Mouse (Mus musculus) embryonic facial prominence, embryonic 15.5 days (tissue): Measurements from ENCODE around the gene Ubox5. TPM values are rescaled to one million over a fixed set of nuclear protein-coding genes. Genes with fewer than 3 reads are reported as not detected.
A peak's percentile ranks its signal among the peaks of the same experiment; 100 is the strongest.

Experiments
- ATAC-seq: fragments of 200-750 bp; cut with Nextera tagmentation; 2 replicates; pipeline ENCODE4 v1.8.0; 2017; ENCODE audit warnings: low read depth, moderate TSS enrichment; ENCODE audit not compliant: insufficient number of reproducible peaks, low FRiP score, low TSS enrichment
- H3K27ac ChIP-seq: fragments of 300-500 bp; sonication (generic); replicated peaks from 2 replicates; pipeline ENCODE4 v1.5.1; 2015; ENCODE audit warnings: mild to moderate bottlenecking, inconsistent platforms
- H3K27me3 ChIP-seq: fragments of 300-500 bp; sonication (generic); 2 replicates; pipeline ENCODE4 v1.6.1; 2015; ENCODE audit warnings: inconsistent platforms
- H3K36me3 ChIP-seq: fragments of 300-500 bp; sonication (generic); 2 replicates; pipeline ENCODE4 v1.6.1; 2015; ENCODE audit warnings: mild to moderate bottlenecking, inconsistent platforms
- H3K4me1 ChIP-seq: fragments of 300-500 bp; sonication (generic); 2 replicates; pipeline ENCODE4 v1.6.1; 2015; ENCODE audit warnings: inconsistent platforms
- H3K4me2 ChIP-seq: fragments of 300-500 bp; sonication (generic); replicated peaks from 2 replicates; pipeline ENCODE4 v1.6.1; 2015; ENCODE audit warnings: mild to moderate bottlenecking, inconsistent platforms
- H3K4me3 ChIP-seq: fragments of 300-500 bp; sonication (generic); replicated peaks from 2 replicates; pipeline ENCODE4 v1.5.1; 2015; ENCODE audit warnings: mild to moderate bottlenecking, inconsistent platforms
- H3K9ac ChIP-seq: fragments of 300-500 bp; sonication (generic); 2 replicates; pipeline ENCODE4 v1.6.1; 2015; ENCODE audit warnings: inconsistent platforms
- H3K9me3 ChIP-seq: fragments of 300-500 bp; sonication (generic); replicated peaks from 2 replicates; pipeline ENCODE4 v1.6.1; 2016; ENCODE audit warnings: inconsistent platforms
- WGBS: fragments of 180-500 bp; shearing (Covaris S2); methylation state at CpG from one replicate; pipeline ENCODE4 v1.1.7; 2015; 5-methylcytosine and 5-hydroxymethylcytosine counted together
- polyA plus RNA-seq: library from polyadenylated mRNA; unstranded; fragments of >200 nt; fragmentation: Nextera tagmentation; extraction: Ambion mirVana; gene quantifications from 2 replicates; pipeline ENCODE4 v1.2.1, GENCODE M21; 2015

Ubox5 gene
- polyA plus RNA-seq, 1 experiment from 2014 or later, result 11.8 TPM

GRCm38 (mm10) chr2:130634006-130634738, 4.3 kb upstream of the Ubox5 start:
- no peak for ATAC-seq
- Histone ChIP-seq H3K36me3 (no peaks in the 10 kb centered on the region), H3K4me3 (peak overlapping the region; percentile 44), H3K9ac (no peak overlapping the region; the same call in 1 of the 2 replicates), H3K27me3 (peaks cover 49% of the 10 kb centered on the region), H3K27ac (no peak overlapping the region), H3K4me1 (peaks cover 33% of the 10 kb centered on the region), H3K4me2 (peak overlapping the region; percentile 76), H3K9me3 (no peaks in the 10 kb centered on the region)
- WGBS, result 17% methylated on average over 14 of the region's 14 CpGs

GRCm38 (mm10) chr2:130632887-130633675, 3.2 kb upstream of the Ubox5 start:
- no peaks in the 10 kb centered on the region for H3K36me3 ChIP-seq
- no peak overlapping the region for H3K9ac ChIP-seq
- H3K27ac ChIP-seq, result no peak overlapping the region
- no peak overlapping the region for H3K4me3 ChIP-seq
- no peaks in the 10 kb centered on the region for H3K9me3 ChIP-seq
- peaks cover 46% of the 10 kb centered on the region for H3K27me3 ChIP-seq
- peaks cover 38% of the 10 kb centered on the region for H3K4me1 ChIP-seq
- WGBS, result 52% methylated on average over 5 of the region's 5 CpGs
- no peak for ATAC-seq
- no peak overlapping the region for H3K4me2 ChIP-seq

DNA sequence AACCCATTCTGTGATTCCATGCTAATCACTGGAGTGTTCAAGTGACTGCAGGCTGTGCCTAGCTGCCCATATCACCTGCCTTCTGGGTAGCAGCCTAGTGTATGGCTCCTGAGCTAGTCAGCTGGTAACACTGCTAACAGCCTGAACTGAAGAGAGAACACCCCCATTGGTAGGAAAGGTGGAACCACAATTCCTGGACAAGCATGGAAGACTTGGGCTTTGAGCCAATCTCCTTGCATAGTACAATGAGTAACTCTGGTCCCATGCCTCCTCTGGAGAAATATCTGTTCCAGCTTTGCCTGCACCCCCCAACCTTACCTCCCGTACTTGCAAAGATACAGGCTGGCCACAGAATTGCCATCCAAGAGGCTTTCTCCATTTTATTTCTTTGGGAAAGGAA, 2.6 kb upstream of the Ubox5 start:
- no peak overlapping the region for H3K27ac ChIP-seq
- H3K27me3 ChIP-seq, result peaks cover 39% of the 10 kb centered on the region
- ATAC-seq, result no peak
- WGBS, result 74% methylated on average over 1 of the region's 1 CpGs
- peaks cover 4% of the 10 kb centered on the region; the same call in 1 of the 2 replicates for H3K36me3 ChIP-seq
- H3K4me1 ChIP-seq, result peaks cover 32% of the 10 kb centered on the region
- no peak overlapping the region for H3K4me2 ChIP-seq
- no peak overlapping the region for H3K4me3 ChIP-seq
- H3K9ac ChIP-seq, result no peak overlapping the region
- H3K9me3 ChIP-seq, result no peaks in the 10 kb centered on the region

- H3K27ac ChIP-seq, result peak overlapping the region; percentile 71
- H3K4me1 ChIP-seq, result peaks cover 13% of the 10 kb centered on the region
- H3K27me3 ChIP-seq, result peaks cover 8% of the 10 kb centered on the region
- peak overlapping the region; percentile 100 for H3K4me3 ChIP-seq
- no peaks in the 10 kb centered on the region for H3K9me3 ChIP-seq
- peak; percentile 55 for ATAC-seq
- H3K9ac ChIP-seq, result peak overlapping the region; percentile 95
- WGBS, result 2% methylated on average over 37 of the region's 37 CpGs
- H3K4me2 ChIP-seq, result peak overlapping the region; percentile 80
- H3K36me3 ChIP-seq, result peaks cover 14% of the 10 kb centered on the region; the same call in 1 of the 2 replicates
These were observed 579 bp downstream of the Ubox5 start for GRCm38 (mm10) chr2:130629080-130629838.

- Histone ChIP-seq H3K27ac (no peak overlapping the region), H3K36me3 (peaks cover 23% of the 10 kb centered on the region), H3K4me1 (peaks cover 7% of the 10 kb centered on the region), H3K27me3 (no peaks in the 10 kb centered on the region), H3K4me3 (peak overlapping the region; percentile 100), H3K9ac (no peak overlapping the region), H3K9me3 (no peaks in the 10 kb centered on the region), H3K4me2 (peak overlapping the region; percentile 80)
- ATAC-seq, result no peak
- 70% methylated on average over 3 of the region's 3 CpGs for WGBS
These were observed 1.4 kb downstream of the Ubox5 start for GRCm38 (mm10) chr2:130628424-130628823.

- no peaks in the 10 kb centered on the region for H3K27me3 ChIP-seq
- no peak for ATAC-seq
- no peaks in the 10 kb centered on the region for H3K4me1 ChIP-seq
- no peaks in the 10 kb centered on the region for H3K9me3 ChIP-seq
- H3K27ac ChIP-seq, result no peak overlapping the region
- H3K4me2 ChIP-seq, result no peak overlapping the region
- 90% methylated on average over 7 of the region's 7 CpGs for WGBS
- H3K36me3 ChIP-seq, result peaks cover 62% of the 10 kb centered on the region
- H3K4me3 ChIP-seq, result no peak overlapping the region
- no peak overlapping the region for H3K9ac ChIP-seq
These were observed 10.9 kb downstream of the Ubox5 start for GRCm38 (mm10) chr2:130618972-130619371.

GRCm38 (mm10) chr2:130613091-130613490, 16.7 kb downstream of the Ubox5 start:
- 62% methylated on average over 3 of the region's 3 CpGs for WGBS
- Histone ChIP-seq H3K27me3 (no peaks in the 10 kb centered on the region), H3K4me2 (no peak overlapping the region), H3K9ac (no peak overlapping the region), H3K9me3 (no peaks in the 10 kb centered on the region), H3K36me3 (peaks cover 29% of the 10 kb centered on the region), H3K4me1 (no peaks in the 10 kb centered on the region), H3K27ac (no peak overlapping the region), H3K4me3 (no peak overlapping the region)
- ATAC-seq, result no peak

- Histone ChIP-seq H3K4me2 (no peak overlapping the region), H3K4me1 (no peaks in the 10 kb centered on the region), H3K9me3 (no peaks in the 10 kb centered on the region), H3K9ac (no peak overlapping the region), H3K4me3 (no peak overlapping the region), H3K27ac (no peak overlapping the region), H3K36me3 (peaks cover 62% of the 10 kb centered on the region), H3K27me3 (no peaks in the 10 kb centered on the region)
- WGBS, result 92% methylated on average over 4 of the region's 4 CpGs
- no peak for ATAC-seq
These were observed 27.6 kb downstream of the Ubox5 start for GRCm38 (mm10) chr2:130602195-130602594.

GRCm38 (mm10) chr2:130598399-130598798, 31.4 kb downstream of the Ubox5 start:
- peaks cover 85% of the 10 kb centered on the region for H3K36me3 ChIP-seq
- no peak overlapping the region for H3K4me2 ChIP-seq
- H3K27me3 ChIP-seq, result no peaks in the 10 kb centered on the region
- no peak overlapping the region for H3K9ac ChIP-seq
- H3K9me3 ChIP-seq, result no peaks in the 10 kb centered on the region
- H3K4me1 ChIP-seq, result no peaks in the 10 kb centered on the region
- no peak overlapping the region for H3K4me3 ChIP-seq
- no peak overlapping the region for H3K27ac ChIP-seq
- 76% methylated on average over 3 of the region's 3 CpGs for WGBS
- ATAC-seq, result no peak

DNA sequence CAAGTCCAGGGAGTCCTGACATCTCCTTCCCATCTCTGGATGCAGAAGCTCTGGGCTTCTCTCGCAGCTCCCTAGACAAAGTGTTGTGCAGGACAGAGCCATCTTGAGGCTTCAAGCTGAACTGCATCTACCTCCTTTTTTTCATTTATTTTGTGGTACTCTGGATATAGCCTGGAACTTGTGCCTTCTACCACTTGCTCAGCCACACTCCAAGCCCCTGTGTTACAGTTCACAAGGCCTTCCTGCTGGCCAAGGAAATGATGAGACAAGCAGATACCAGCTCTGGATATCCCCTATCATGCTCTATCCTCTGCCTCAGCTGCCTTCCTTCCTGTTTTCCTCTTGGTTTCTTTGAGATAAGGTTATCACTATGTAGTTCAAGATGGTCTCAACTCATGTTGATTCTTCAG, 32.2 kb downstream of the Ubox5 start:
- H3K4me1 ChIP-seq, result no peaks in the 10 kb centered on the region
- H3K36me3 ChIP-seq, result peaks cover 82% of the 10 kb centered on the region
- no peak for ATAC-seq
- 15% methylated on average over 1 of the region's 1 CpGs for WGBS
- no peak overlapping the region for H3K4me2 ChIP-seq
- no peaks in the 10 kb centered on the region for H3K9me3 ChIP-seq
- no peak overlapping the region for H3K4me3 ChIP-seq
- no peak overlapping the region for H3K27ac ChIP-seq
- no peak overlapping the region for H3K9ac ChIP-seq
- no peaks in the 10 kb centered on the region for H3K27me3 ChIP-seq

GRCm38 (mm10) chr2:130595596-130595995, 34.2 kb downstream of the Ubox5 start:
- Histone ChIP-seq H3K4me1 (no peaks in the 10 kb centered on the region), H3K4me3 (no peak overlapping the region), H3K9ac (no peak overlapping the region), H3K9me3 (no peaks in the 10 kb centered on the region), H3K36me3 (peaks cover 76% of the 10 kb centered on the region), H3K4me2 (no peak overlapping the region), H3K27ac (no peak overlapping the region), H3K27me3 (no peaks in the 10 kb centered on the region)
- 83% methylated on average over 1 of the region's 1 CpGs for WGBS
- no peak for ATAC-seq
